Mouse (Mus musculus): ENCODE measurements around the gene Tmem129.

DNA sequence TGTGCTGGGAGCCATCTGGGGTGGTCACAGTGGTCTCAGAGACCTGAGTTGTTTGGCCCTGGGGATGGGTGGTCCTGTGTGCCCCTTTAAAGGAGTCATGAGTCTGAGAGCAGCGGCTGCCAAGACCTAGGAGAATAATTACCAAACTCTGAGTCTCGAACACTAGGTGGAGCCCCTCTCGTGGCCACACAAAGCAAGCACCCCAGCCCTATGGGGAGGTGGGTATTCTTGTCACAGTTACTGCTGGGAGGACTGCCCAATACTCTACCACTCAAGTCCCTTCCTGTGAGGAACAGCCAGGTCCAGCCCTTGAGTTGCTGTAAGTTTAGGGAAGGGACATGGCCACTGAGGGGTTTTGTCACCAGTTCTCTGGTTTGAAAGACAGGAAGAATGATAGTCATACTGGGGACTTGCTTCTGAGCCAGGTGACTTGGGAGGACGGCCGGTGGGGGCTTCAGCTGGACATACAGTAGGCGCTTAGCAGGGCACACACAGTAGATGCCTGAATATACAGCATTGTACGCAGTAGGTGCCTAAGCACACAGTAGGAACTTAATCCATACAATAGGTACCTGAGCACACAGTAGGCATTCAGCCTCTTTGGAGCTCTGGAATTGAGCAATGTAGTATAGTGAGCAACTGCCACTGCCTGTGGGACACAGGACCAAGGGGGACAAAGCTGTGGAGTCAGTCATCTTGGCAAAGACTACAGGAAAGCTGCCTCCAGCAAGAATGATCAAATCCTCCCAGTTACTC lies 25.9 kb upstream of the Tmem129 start:
- TF ChIP-seq GATA1 (IDR thresholded peaks at IDR 0.05; ENCODE audit: low read length) (no peak), TAL1 (IDR thresholded peaks at IDR 0.05; ENCODE audit: low read length) (no peak)

Data from erythroblast, embryonic 14.5 days (primary cell).